Mouse (Mus musculus) urinary bladder, postnatal 36 days (tissue): ENCODE results near the gene Sox13.
A peak's percentile ranks its signal among the peaks of the same experiment; 100 is the strongest.

Experiments used
- DNase-seq, 2 experiments: peaks; one replicate each; pipeline ENCODE4 v3.0.0; 2022; ENCODE audit warnings: low spot score in 2 of 2, mixed read lengths in 1 of 2

The Sox13 gene

DNA sequence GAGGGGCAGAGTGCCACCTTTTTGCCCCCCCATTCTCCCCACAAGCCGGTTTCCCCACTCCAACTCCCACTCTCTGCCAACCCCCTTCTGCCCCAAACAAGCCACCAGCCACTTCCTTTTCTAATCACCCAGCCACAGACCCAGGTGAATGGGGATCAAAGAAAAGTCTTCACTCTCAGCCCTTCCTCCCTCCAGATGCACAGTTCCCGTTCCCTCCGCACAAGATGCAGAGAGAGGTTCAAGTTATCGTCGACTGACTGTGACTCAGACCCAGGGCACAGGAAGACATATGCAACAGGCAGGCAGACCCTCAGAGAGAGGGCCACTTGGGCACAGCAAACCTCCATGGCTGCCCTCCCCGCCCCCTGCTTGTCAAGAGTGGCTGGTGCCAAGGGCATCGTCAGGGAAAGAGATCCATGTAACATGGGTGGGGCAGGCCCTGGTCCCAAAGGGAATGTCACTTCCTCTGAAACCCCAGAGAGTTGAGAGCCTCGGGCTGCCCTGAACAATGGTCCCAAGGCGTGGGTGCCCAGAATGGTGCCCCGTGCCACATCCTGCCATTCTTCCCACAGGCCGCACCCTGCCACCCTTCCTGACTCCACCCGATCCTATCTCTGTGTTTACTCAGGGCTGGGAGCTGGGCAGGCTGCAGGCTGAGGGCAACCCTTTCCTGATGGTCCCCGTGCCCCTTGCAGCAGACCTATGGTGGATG, 24.0 kb downstream of the Sox13 start:
- no peak for DNase-seq

DNA sequence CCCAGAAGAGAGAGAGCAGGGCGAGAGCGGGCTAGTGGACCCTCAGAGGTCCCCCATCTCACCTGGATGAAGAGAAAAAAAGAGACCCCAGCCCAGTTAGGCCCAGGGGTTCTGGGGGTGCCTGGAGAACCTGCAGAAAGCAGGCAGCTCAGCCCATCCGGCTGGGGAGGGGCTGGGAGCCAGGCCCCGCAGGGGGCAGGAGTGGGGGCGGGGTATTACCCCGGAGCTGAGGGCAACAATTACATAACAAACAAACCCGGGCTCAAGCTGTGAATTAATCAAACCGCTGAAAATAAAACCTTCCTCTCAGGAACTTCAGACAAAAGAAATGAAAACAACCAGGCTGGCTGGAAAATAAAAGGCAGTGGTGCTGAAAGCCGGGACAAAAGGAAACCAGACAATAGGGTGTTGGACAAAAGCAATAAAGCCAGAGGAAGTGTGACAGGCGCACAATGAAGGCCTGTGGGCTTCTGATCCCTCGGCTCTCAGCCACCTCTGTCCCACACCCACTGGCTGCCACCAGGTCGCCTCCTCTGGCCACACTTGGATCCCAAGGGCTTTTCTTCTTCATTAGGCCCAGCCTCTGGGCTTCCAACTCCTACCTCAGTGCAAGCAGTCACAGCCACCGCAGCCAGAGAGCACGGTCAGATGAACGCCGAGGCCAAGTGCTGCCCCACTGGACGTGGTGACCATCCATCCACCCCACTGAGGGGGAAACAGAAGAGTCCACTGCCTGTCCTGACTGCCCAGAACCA, 26.5 kb downstream of the Sox13 start:
- no peak for DNase-seq

DNA sequence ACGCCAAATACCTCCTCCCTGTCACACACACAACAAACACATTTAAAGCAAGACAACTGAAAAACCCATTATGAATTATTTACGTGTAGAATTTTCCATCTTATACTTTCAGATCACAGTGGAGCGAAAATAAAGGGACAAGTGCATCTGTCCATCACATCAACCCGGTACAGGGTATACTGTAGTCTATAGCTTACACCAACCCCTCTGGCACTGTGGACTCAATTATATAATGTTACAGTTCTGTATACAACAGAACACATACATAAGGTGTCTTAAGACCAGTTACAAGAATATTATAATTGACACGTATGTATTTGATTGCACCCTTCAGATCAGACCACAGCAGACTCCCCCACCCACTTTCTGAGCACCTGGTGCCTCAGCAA, 27.1 kb downstream of the Sox13 start:
- no peak for DNase-seq

DNA sequence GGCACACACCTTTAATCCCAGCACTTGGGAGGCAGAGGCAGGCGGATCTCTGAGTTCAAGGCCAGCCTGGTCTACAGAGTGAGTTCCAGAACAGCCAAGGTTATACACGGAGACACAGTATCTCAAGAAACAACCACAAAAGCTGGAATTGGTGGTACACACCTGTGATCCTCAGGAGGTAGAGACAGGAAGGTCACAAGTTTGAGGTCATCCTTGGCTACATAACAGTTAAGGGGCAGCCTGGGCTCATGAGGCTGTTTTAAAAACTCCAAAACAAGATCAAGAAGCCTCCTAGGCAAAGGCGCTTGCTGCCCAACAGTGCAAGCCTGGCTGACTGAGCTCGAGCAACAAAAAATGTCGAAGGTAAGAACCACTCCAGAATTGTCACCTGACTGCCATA, 27.5 kb downstream of the Sox13 start:
- no peak for DNase-seq

DNA sequence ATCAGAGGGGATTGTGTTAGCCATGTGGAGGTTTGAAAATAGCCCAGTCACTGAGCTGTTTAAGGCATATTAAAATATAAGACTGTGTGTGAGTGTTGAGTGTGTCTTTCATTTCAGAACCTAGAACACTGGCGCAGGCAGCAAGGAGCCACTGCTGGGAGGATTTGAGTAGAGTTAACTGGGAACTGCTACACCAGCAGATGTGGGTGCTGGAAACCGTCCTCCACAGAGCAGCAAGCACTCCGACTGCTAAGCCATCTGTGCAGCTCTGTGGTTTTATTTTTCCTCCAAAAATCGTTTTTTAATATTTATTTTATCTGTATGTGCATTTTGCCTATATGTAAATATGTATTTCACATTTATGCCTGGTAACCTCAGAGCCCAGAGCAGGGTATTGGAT, 29.5 kb downstream of the Sox13 start:
- DNase-seq: no peak

DNA sequence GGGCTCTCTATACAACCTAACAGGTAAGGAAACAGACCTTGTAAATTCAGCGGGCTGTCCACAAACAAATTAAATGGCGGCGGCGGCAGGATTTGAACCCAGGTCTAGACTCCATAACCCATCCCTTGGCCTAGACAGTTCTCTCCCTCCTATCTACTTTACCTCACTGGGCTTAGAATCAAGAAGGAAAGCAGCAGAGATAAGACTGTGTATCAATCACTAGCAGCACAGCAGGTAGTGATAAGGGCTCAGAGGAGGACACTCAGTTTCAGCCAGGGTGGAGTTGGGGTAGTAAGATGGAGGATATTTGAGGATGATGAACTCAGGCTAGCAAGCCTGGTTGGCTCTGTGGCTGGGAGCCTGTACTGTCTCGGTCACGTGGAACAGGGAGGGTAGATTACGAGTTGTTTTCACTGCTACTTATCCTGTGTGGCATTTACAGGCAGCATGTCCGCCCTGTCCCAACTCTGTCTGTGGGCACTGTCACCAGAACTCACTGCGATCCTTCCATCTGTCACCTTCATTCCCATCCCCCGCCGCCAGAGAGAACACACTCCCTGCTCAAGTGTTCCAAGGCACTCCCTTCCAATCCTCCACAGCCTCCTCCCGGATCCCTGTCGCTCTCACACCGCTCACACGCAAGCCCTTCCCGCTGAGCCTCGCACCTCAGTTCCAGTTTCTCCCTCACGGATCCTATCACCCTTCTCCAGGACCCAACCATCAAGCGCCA, 36.5 kb downstream of the Sox13 start:
- no peak for DNase-seq

DNA sequence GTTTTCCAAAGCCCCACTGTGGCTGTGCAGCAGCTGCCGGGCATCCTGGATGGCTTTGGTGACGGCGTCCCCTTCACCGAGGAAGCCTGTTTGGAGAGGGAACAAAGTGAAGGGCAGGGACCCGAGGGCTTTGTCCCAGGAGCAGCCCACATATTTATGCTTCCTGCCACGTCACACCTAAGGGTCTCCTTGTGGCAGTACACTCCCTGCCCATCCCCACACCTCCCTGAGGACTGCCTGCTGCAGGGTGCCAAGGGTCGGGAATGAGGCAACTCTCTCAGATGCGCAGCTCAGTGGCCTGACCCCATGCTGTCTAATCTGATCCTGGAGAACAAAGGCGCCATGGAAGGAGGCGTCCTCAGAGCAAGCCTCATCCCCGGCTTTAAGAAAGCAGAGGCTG, 38.0 kb downstream of the Sox13 start:
- DNase-seq: no peak

DNA sequence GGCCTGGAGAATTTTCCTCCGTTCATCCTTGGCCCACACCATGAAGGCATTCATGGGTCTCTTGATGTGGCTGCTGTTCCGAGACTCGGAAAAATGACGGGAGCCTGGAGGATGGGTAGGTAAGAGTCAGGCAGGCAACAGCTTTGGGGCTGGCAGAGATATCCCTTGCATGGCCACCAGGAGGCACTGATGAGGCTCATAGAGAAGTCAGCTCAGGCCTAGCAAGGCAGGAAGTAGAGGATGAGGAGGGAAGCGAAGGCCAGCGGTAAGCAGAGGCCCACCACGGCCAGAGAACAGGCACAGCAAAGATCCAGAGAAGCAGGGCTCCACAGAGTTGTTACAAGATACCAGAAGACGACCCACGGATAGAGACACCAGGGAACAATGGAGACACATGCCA, 38.7 kb downstream of the Sox13 start:
- DNase-seq: peak; percentile 58 to 64

DNA sequence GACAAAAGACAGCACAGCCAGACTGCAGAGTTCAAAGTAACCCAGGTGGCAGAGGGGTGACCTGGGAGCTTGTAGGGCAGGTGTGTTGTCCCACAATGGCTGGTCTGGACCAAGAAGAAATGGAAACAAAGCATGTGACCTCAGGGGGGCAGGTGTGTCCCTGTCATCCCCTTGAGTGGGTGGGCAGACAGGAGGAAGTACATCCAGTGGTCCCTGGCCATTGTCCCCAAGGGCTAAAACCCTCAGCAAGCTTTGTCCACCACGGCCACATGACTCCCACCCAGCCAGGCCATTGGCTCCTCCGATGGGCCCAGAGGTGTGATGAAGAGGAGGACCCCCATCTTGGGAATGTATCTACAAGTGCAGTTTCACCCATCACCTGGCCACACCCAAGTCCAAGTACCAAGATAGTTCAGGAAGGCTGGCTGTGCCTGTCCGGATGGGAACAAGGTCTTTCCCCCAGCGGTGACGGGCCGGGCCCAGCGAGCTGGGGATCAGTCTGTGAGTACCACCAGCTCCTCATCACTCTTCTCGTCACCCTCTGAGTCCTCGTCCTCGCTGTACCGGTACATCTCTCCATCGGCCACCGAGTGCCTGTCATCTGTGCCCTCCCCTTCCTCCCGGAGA, 40.9 kb downstream of the Sox13 start:
- no peak for DNase-seq

DNA sequence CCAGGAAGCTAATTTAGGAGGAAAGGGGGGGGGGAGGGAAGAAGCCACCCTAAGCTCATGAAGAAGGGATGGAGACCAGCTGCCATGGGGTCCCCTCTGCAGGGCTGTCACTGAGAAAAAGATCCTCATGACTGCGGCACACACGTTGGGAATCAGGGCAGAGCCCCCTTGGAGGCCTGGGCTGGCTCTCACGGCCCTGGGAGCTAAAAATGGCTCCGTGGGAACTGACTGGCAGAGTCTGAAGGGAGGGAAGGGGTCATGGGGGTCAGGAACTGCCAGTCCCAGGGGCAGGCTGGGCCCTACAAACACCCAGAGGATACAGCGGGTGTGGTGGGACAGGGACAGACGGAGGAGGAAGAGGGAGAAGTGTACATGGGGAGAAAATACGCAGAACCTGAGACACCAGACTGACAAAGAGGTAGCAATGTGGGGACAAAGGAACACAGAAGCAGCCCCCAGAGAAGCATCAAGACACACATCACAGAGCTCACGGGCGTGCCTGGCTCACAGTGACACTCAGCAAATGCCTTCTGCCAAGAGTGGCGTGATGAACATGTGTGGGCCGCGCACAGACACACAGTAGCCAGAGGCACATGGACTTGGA, 41.5 kb downstream of the Sox13 start:
- DNase-seq: no peak

DNA sequence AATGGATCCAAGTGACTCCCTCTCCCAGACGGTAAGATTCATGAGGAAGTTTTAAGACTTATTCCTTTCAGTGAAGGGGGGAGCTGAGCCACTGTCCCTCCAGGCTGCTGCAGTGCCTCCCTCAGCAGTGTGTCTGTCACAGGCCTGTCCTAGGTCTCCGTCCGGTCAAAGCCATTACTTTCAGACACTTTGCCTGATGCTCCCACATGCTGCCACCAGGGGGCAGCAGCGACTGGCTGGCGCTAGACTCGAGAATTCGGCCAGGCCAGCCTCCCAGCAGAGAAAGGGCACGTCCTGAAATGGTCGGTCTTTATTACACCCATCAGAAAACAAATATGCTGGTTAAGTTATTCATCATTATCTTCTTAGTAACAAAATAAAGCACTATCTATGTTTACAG, 42.2 kb downstream of the Sox13 start:
- no peak for DNase-seq

DNA sequence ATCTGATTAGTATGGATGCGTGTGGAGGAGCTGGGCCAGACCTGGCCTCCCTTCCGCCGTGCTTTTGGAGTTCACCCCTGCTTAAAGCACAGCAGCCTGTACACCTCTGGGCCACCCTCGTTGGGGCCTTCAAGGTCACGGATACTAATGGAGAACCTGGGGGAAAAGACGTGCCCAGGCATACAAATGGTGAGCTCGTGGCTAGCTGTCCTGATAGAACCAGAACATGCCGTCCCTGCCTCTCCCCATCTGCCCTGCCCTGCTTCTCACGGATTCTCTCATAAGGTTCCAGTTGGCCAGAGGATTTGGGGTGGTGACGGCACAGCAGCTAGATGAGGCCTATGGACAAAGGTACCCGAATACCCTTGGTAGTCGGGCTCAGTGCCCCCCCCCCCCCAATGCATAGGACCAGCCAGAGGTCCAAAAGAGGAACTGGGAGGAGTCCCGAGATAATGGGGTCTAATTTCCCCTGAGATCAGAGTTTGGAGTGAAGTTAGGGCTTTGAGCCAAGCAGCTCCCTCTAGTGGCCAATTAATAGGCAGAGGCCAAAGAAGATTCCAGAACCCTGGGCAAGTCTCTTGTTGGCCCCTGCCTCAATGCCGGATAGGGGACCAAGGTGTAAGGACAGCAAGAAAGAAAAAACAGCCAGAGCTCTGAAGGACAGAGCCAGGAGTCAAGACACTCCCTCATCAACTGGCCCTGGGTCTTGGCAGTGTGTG, 43.7 kb downstream of the Sox13 start:
- no peak for DNase-seq

DNA sequence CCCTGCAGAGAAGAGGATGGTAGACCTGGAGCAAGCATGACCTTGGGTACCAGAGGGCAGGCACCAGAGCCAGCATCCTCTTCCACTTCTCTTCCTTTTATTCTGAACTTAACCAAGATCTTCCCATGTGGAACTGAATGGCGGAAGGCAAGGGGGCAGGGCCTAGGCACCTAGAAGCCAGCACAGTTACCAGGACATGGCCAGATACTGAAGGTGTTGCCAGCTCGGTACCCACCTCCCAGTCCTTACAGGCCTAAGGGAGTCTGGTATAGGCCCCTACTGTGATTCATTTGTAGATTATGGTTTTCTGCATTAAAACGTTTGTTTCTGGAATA, 44.2 kb downstream of the Sox13 start:
- DNase-seq: no peak

DNA sequence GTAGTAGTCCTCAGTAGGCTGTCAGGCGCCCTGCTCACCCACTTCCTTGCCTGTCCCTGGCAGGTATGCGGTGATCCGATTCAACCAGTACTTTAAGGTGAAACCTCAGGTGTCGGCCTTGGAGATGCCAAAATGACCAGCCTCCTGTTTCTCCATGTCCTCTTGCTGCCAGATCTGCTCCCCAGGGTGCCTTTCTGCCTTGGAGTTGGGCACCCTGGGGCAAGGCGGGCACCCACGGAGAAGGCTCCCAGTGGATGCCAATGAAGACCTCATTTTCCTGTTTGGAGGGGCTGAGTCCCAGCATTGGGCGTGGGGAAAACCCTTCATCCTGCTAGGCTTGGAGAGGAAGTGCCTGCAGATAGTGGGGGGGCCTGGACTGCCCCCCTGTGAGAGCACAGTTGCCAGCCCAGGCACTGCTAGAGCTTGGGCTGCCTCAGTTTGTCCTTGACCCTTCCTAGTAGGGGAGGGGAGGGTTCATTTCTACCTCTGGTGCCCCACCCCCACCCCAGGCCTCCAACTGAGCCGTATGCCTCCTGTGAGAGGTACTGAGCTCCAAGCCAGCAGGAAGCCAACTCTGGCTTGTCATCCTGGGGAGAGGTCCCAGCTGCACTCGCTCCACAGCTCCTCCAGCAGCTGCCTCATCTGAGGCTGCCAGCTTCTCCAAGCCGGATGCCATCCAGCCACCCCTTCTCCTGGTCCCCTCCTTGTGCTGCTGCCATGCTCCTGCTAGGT, 44.8 kb downstream of the Sox13 start:
- DNase-seq: no peak

DNA sequence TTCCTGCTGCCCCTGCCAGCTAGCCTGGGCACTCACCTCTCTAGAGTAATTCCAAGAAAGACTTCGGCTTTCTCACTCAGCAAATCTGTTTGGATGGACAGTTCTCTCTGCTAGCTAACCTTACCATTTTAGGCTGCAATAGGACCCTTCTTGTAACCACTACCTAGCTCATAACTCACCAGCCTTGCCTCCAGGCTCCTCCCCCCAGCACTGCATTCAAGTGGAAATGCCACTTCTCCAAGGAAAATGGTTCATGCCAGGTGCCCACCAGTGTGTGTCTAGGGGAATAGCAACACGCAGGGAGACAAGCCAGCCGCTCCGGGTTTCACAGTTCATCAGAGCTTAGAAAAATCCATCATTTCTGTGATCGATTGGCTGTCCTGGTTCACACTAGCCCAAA, 46.6 kb downstream of the Sox13 start:
- no peak for DNase-seq

DNA sequence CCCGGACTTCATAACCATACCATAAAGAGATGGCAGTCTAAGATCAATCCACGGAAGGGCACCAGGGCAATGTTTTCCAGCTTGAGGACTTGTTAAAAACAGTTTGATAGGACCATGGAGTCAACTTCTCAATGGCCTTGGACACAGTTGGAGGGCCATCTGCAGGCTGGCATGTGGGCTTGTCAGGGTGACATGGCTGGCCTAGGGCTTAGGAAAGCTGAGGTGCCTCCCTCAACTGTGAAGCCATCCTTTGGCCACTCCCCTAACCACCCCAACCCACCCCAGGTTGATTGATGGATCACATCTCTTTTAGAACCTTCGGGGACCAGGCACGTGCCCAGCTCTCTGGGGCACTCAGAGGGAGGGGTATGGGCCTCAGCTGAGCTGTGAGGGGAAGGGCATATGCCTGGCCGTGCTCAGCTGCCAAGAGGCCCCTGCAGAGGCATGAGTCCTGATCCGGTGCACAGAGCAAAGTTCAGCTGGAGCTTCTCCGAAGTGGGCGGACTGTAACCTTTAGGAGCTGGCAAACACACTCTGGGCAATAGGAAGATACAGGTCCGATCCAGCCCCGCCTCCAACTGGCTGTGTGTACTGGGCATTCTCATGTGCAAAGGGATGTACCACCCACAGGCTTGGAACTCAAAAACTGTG, 48.4 kb downstream of the Sox13 start:
- no peak for DNase-seq

DNA sequence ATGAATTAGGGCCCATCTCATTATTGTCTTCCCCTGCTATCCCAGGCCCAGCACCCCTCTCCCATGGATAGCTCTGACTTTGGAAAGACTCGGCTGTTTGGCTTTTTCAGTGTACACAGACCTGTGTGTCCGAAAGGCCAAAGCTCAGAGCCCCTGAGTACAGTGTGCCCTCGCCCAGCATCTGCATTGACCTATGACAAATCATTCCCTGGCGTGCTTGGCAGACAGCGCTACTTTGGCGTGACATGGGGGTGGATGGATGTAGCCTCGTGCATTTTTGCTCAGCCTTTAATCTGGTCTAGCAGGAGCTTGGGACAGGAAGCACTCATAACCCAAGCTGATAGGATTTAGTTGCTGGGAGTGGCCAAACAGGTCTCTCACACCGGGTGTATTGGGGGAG, 52.1 kb downstream of the Sox13 start:
- no peak for DNase-seq

DNA sequence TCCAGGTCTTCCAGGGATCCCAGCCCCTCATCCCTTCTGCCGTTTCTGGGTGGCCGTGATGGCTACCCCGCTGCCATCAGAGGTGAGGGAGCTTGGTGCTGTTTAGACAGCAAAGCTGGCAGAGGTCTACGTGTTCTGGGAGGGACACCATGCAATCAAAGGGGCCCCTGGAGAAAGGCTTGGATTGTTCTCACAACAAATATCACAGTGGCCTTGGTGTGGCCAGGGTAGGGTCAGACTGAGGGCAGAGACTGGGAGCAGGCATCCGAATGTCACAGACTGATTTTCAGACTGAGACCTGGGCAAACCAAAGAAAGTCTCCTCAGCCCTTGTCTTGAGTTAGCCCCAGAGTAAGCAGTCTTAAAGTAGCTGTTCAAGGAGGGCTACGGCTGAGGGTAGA, 52.7 kb downstream of the Sox13 start:
- no peak for DNase-seq

DNA sequence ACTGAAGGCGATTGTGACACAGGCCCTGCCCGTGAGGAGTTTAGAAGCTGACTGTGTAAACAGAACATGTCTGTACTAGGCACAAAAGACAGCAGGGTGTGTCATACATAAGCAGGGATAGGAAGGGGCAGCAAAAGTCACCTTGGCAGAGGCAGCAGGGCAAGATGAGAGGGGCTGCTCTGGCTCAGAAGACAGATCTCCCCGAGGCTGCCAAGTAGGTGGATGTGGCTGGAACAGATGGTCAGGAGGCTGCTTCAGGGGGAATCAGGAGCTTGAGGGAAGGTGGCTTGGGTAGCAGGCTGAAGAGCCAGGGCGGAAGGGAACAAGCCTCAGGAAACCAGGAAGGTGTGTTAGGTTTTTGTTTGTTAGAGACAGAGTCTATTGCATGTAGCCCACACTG, 53.8 kb downstream of the Sox13 start:
- DNase-seq: no peak

DNA sequence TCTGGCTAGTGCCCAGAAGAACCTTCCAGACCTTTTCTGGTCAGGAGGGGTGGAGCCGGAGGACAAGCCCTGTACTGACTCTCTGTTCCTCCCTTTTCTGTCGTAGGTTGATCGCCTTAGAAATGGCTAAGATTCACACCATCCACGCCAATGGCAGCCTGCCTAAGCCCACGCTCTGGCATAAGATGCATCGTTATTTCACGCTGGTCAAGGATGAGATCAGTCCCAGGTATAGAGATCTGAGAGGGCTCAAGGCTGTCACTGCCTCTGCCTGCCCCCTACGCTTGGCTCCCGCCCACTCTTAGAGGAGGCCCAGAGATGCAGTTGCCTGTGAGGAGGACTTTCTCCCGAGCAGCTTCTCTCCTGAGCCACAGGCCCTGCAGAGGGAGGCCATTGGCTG, 55.5 kb downstream of the Sox13 start:
- no peak for DNase-seq
